Mouse (Mus musculus) forebrain, postnatal 0 days (tissue): Measurements from ENCODE around the gene Mars. TPM values are rescaled to one million over a fixed set of nuclear protein-coding genes. Genes with fewer than 3 reads are reported as not detected.

Source experiments
- ATAC-seq: fragments of 200-750 bp; cut with Nextera tagmentation; 2 replicates; pipeline ENCODE4 v1.8.0; 2017; ENCODE audit warnings: mild to moderate bottlenecking, moderate library complexity
- DNase-seq: peaks from one replicate; pipeline ENCODE4 v3.0.0-alpha.2; 2015
- H3K27ac ChIP-seq: fragments of 300-500 bp; sonication (generic); 2 replicates; pipeline ENCODE4 v1.5.1; 2014; ENCODE audit warnings: low read depth, mild to moderate bottlenecking, antibody characterized with exemption, low read length, moderate library complexity, mixed read lengths
- H3K27me3 ChIP-seq: fragments of 300-500 bp; sonication (generic); 2 replicates; pipeline ENCODE4 v1.6.1; 2014; ENCODE audit warnings: mild to moderate bottlenecking, low read length, mixed read lengths; ENCODE audit not compliant: insufficient read depth
- H3K36me3 ChIP-seq: fragments of 300-500 bp; sonication (generic); 2 replicates; pipeline ENCODE4 v1.6.1; 2014; ENCODE audit warnings: mild to moderate bottlenecking, moderate library complexity; ENCODE audit not compliant: insufficient read depth
- H3K4me1 ChIP-seq: fragments of 300-500 bp; sonication (generic); 2 replicates; pipeline ENCODE4 v1.6.1; 2014; ENCODE audit warnings: antibody characterized with exemption; ENCODE audit not compliant: insufficient read depth
- H3K4me2 ChIP-seq: fragments of 300-500 bp; sonication (generic); 2 replicates; pipeline ENCODE4 v1.6.1; 2014; ENCODE audit warnings: low read depth, mild to moderate bottlenecking, moderate library complexity
- H3K4me3 ChIP-seq: fragments of 300-500 bp; sonication (generic); 2 replicates; pipeline ENCODE4 v1.5.1; 2014; ENCODE audit warnings: low read depth, low read length, mixed read lengths
- H3K9ac ChIP-seq: fragments of 300-500 bp; sonication (generic); 2 replicates; pipeline ENCODE4 v1.6.1; 2014; ENCODE audit warnings: mild to moderate bottlenecking
- H3K9me3 ChIP-seq: fragments of 300-500 bp; sonication (generic); 2 replicates; pipeline ENCODE4 v1.6.1; 2016; ENCODE audit warnings: low read length
- CTCF ChIP-seq: sonication (generic); IDR thresholded peaks from 2 replicates; pipeline ENCODE4 v1.5.1; 2016; ENCODE audit warnings: antibody characterized with exemption, control low read depth, low read depth
- WGBS: fragments of 180-500 bp; shearing (Covaris S2); extraction: QIAGEN DNeasy Blood & Tissue Kit; methylation state at CpG from one replicate; pipeline ENCODE4 v1.1.7; 2014; 5-methylcytosine and 5-hydroxymethylcytosine counted together
- polyA plus RNA-seq: library from polyadenylated mRNA; unstranded; fragments of >200 nt; fragmentation: Nextera tagmentation; extraction: Ambion mirVana; gene quantifications from 2 replicates; pipeline ENCODE4 v1.2.1, GENCODE M21; 2015
- total RNA-seq: library from RNA; depleted of rRNA; stranded (reverse); fragments of >200 nt; gene quantifications from 2 replicates; pipeline ENCODE4 v1.2.3, GENCODE M21; 2014

Mars gene
- total and polyA plus RNA-seq, 2 experiments from 2014 or later = 94.4 to 98.6 TPM

- WGBS = 2% methylated on average over 29 of the region's 29 CpGs
- Histone ChIP-seq H3K27me3 (peaks cover 30% of the 10 kb centered on the region), H3K9me3 (no peaks in the 10 kb centered on the region), H3K27ac (no peak within 1 kb of the TSS), H3K4me1 (peaks cover 13% of the 10 kb centered on the region), H3K9ac (no peak within 1 kb of the TSS), H3K4me3 (peak within 1 kb of the TSS; percentile 26), H3K36me3 (no peaks in the 10 kb centered on the region), H3K4me2 (peak within 1 kb of the TSS; percentile 53)
- peak; percentile 89 for TF ChIP-seq CTCF
- DNase-seq (peak; percentile 87), ATAC-seq (peak; percentile 61)
Measured at GRCm38 (mm10) chr10:127341891-127342639, 30.5 kb upstream of the Mars start, which contains the start of gene Gli1. Gene Gli1 (minus strand): TSS chr10:127341974.

GRCm38 (mm10) chr10:127341360-127341690, 29.7 kb upstream of the Mars start:
- no peak for TF ChIP-seq CTCF
- H3K9me3 ChIP-seq = no peaks in the 10 kb centered on the region
- H3K27ac ChIP-seq = no peak overlapping the region
- H3K4me1 ChIP-seq = peaks cover 13% of the 10 kb centered on the region
- H3K27me3 ChIP-seq = peaks cover 30% of the 10 kb centered on the region
- peak overlapping the region; percentile 53 for H3K4me2 ChIP-seq
- peak overlapping the region; percentile 26; the same call in 1 of the 2 replicates for H3K4me3 ChIP-seq
- ATAC-seq (no peak), DNase-seq (no peak)
- no peaks in the 10 kb centered on the region for H3K36me3 ChIP-seq
- H3K9ac ChIP-seq = no peak overlapping the region
- WGBS = 2% methylated on average over 9 of the region's 11 CpGs

- Histone ChIP-seq H3K4me3 (peak overlapping the region; percentile 28), H3K4me2 (peak overlapping the region; percentile 53), H3K27ac (no peak overlapping the region), H3K9me3 (no peaks in the 10 kb centered on the region), H3K9ac (no peak overlapping the region), H3K4me1 (peaks cover 13% of the 10 kb centered on the region), H3K27me3 (peaks cover 30% of the 10 kb centered on the region), H3K36me3 (no peaks in the 10 kb centered on the region)
- ATAC-seq (no peak), DNase-seq (peak; percentile 22)
- 3% methylated on average over 27 of the region's 27 CpGs for WGBS
- no peak for TF ChIP-seq CTCF
Measured at GRCm38 (mm10) chr10:127340577-127341359, 29.2 kb upstream of the Mars start.

- H3K4me2 ChIP-seq = peak overlapping the region; percentile 53
- H3K9me3 ChIP-seq = no peaks in the 10 kb centered on the region
- peaks cover 13% of the 10 kb centered on the region for H3K4me1 ChIP-seq
- ATAC-seq (peak; percentile 44), DNase-seq (peak; percentile 39)
- under 1% methylated on average over 41 of the region's 42 CpGs for WGBS
- H3K9ac ChIP-seq = no peak overlapping the region; the same call in 1 of the 2 replicates
- H3K4me3 ChIP-seq = peak overlapping the region; percentile 28
- no peak for TF ChIP-seq CTCF
- H3K36me3 ChIP-seq = no peaks in the 10 kb centered on the region
- peaks cover 30% of the 10 kb centered on the region for H3K27me3 ChIP-seq
- 0 out of 2 replicates have a peak overlapping the region, but pooled peaks have one; percentile 21 for H3K27ac ChIP-seq
Measured at GRCm38 (mm10) chr10:127339683-127340576, 28.3 kb upstream of the Mars start.

GRCm38 (mm10) chr10:127338930-127339682, 27.5 kb upstream of the Mars start:
- Histone ChIP-seq H3K27me3 (peaks cover 30% of the 10 kb centered on the region), H3K27ac (0 out of 2 replicates have a peak overlapping the region, but pooled peaks have one; percentile 21), H3K4me2 (peak overlapping the region; percentile 53), H3K36me3 (no peaks in the 10 kb centered on the region), H3K9ac (no peak overlapping the region; the same call in 1 of the 2 replicates), H3K4me3 (peak overlapping the region; percentile 28), H3K4me1 (peaks cover 13% of the 10 kb centered on the region), H3K9me3 (no peaks in the 10 kb centered on the region)
- DNase-seq (peak; percentile 92), ATAC-seq (peak; percentile 87)
- peak; percentile 95 for TF ChIP-seq CTCF
- WGBS = under 1% methylated on average over 31 of the region's 31 CpGs
